Mouse (Mus musculus) myocyte (in vitro differentiated cells): ENCODE data around the gene Nr2f2.

ENCODE experiments used
- CEBPB ChIP-seq: IDR thresholded peaks from 2 replicates; pipeline ENCODE4 v1.6.1; 2011; ENCODE audit warnings: mild to moderate bottlenecking, moderate library complexity; ENCODE audit not compliant: poor library complexity, insufficient read depth, severe bottlenecking
- E2F4 ChIP-seq: IDR thresholded peaks from one replicate; pipeline ENCODE4 v1.6.1; 2011; ENCODE audit warnings: mild to moderate bottlenecking, control low read depth, moderate library complexity; ENCODE audit not compliant: insufficient read depth
- POLR2A ChIP-seq: IDR thresholded peaks from one replicate; pipeline ENCODE4 v1.6.1; 2011; ENCODE audit warnings: low read depth, mild to moderate bottlenecking, control low read depth, moderate library complexity; ENCODE audit not compliant: insufficient read length
- POLR2AphosphoS2 ChIP-seq: IDR thresholded peaks from one replicate; pipeline ENCODE4 v1.6.1; 2011; ENCODE audit warnings: low read depth, control low read depth; ENCODE audit not compliant: insufficient read length
- TCF3 ChIP-seq: IDR thresholded peaks from one replicate; pipeline ENCODE4 v1.6.1; 2011; ENCODE audit warnings: low read depth, control low read depth; ENCODE audit not compliant: insufficient read length

DNA sequence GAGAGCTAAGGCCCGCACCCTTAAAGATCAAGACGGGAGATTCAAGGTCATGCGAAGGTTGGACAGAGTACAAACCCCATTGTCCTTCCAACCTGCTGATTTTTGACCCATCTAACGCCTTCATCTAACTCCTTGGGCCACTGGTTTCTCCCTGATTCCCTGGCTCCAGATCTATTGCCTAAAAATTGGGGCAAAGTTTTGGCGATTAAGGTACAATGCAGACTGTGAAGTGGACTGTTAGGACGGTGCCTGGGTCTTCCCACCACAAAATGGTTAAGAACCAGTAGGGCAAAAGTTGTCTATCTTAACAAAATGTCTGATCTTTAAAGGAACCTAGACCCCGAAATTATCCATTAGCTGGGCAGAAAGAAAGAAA is 28.3 kb downstream of the Nr2f2 start:
- TF ChIP-seq POLR2A (no peak), POLR2AphosphoS2 (no peak), CEBPB (no peak), E2F4 (no peak), TCF3 (no peak)
